Mouse (Mus musculus): ENCODE results near the gene Dusp7. TPM values are rescaled to one million over a fixed set of nuclear protein-coding genes. Genes with fewer than 3 reads are reported as not detected.

The Dusp7 gene
- polyA plus RNA-seq, 1 experiment: 129 TPM

- H3K27ac ChIP-seq (ENCODE audit: insufficient read depth, low read depth, low read length): no peak overlapping the region
These were observed 29.8 kb upstream of the Dusp7 start for GRCm38 (mm10) chr9:106338462-106339172.

GRCm38 (mm10) chr9:106339173-106339558, 29.3 kb upstream of the Dusp7 start:
- TF ChIP-seq POLR2A (IDR thresholded peaks at IDR 0.05; ENCODE audit: borderline replicate concordance, low read depth, low read length) (no peak), CTCF (IDR thresholded peaks at IDR 0.05; ENCODE audit: low read depth, low read length) (no peak)
- peaks cover 32% of the 10 kb centered on the region for H3K4me1 ChIP-seq (ENCODE audit: control insufficient read depth, insufficient read depth, low read length)
- H3K4me3 ChIP-seq (ENCODE audit: insufficient read depth, low read length): no peak overlapping the region
- no peak overlapping the region for H3K27ac ChIP-seq (ENCODE audit: insufficient read depth, low read depth, low read length)

More at GRCm38 (mm10) chr9:106338462-106339172, 29.8 kb upstream of the Dusp7 start:
- no peak for TF ChIP-seq CTCF (IDR thresholded peaks at IDR 0.05; ENCODE audit: low read depth, low read length)
- TF ChIP-seq POLR2A (IDR thresholded peaks at IDR 0.05; ENCODE audit: borderline replicate concordance, low read depth, low read length): no peak
- no peak overlapping the region for H3K4me3 ChIP-seq (ENCODE audit: insufficient read depth, low read length)
- peaks cover 30% of the 10 kb centered on the region for H3K4me1 ChIP-seq (ENCODE audit: control insufficient read depth, insufficient read depth, low read length)

GRCm38 (mm10) chr9:106339730-106340129, 28.7 kb upstream of the Dusp7 start:
- Histone ChIP-seq H3K27ac (ENCODE audit: insufficient read depth, low read depth, low read length) (no peak overlapping the region), H3K4me1 (ENCODE audit: control insufficient read depth, insufficient read depth, low read length) (peaks cover 38% of the 10 kb centered on the region), H3K4me3 (ENCODE audit: insufficient read depth, low read length) (no peak overlapping the region)
- no peak for TF ChIP-seq POLR2A (IDR thresholded peaks at IDR 0.05; ENCODE audit: borderline replicate concordance, low read depth, low read length)
- no peak for TF ChIP-seq CTCF (IDR thresholded peaks at IDR 0.05; ENCODE audit: low read depth, low read length)

GRCm38 (mm10) chr9:106340501-106341312, 27.7 kb upstream of the Dusp7 start:
- TF ChIP-seq POLR2A (IDR thresholded peaks at IDR 0.05; ENCODE audit: borderline replicate concordance, low read depth, low read length) (no peak), CTCF (IDR thresholded peaks at IDR 0.05; ENCODE audit: low read depth, low read length) (no peak)
- H3K4me1 ChIP-seq (ENCODE audit: control insufficient read depth, insufficient read depth, low read length): peaks cover 48% of the 10 kb centered on the region
- no peak overlapping the region for H3K4me3 ChIP-seq (ENCODE audit: insufficient read depth, low read length)
- H3K27ac ChIP-seq (ENCODE audit: insufficient read depth, low read depth, low read length): peak overlapping the region; percentile 42

- TF ChIP-seq CTCF (IDR thresholded peaks at IDR 0.05; ENCODE audit: low read depth, low read length) (no peak), POLR2A (IDR thresholded peaks at IDR 0.05; ENCODE audit: borderline replicate concordance, low read depth, low read length) (no peak)
- peak overlapping the region; percentile 42 for H3K27ac ChIP-seq (ENCODE audit: insufficient read depth, low read depth, low read length)
These were observed 27.1 kb upstream of the Dusp7 start for GRCm38 (mm10) chr9:106341313-106341686.

GRCm38 (mm10) chr9:106342573-106342972, 25.9 kb upstream of the Dusp7 start:
- TF ChIP-seq CTCF (IDR thresholded peaks at IDR 0.05; ENCODE audit: low read depth, low read length) (no peak), POLR2A (IDR thresholded peaks at IDR 0.05; ENCODE audit: borderline replicate concordance, low read depth, low read length) (no peak)
- Histone ChIP-seq H3K4me1 (ENCODE audit: control insufficient read depth, insufficient read depth, low read length) (peaks cover 49% of the 10 kb centered on the region), H3K27ac (ENCODE audit: insufficient read depth, low read depth, low read length) (no peak overlapping the region), H3K4me3 (ENCODE audit: insufficient read depth, low read length) (no peak overlapping the region)

More at GRCm38 (mm10) chr9:106341313-106341686, 27.1 kb upstream of the Dusp7 start:
- peaks cover 51% of the 10 kb centered on the region for H3K4me1 ChIP-seq (ENCODE audit: control insufficient read depth, insufficient read depth, low read length)
- H3K4me3 ChIP-seq (ENCODE audit: insufficient read depth, low read length): no peak overlapping the region

- H3K27ac ChIP-seq (ENCODE audit: insufficient read depth, low read depth, low read length): no peak overlapping the region
- TF ChIP-seq CTCF (IDR thresholded peaks at IDR 0.05; ENCODE audit: low read depth, low read length) (no peak), POLR2A (IDR thresholded peaks at IDR 0.05; ENCODE audit: borderline replicate concordance, low read depth, low read length) (no peak)
- H3K4me1 ChIP-seq (ENCODE audit: control insufficient read depth, insufficient read depth, low read length): peaks cover 44% of the 10 kb centered on the region
- no peak overlapping the region for H3K4me3 ChIP-seq (ENCODE audit: insufficient read depth, low read length)
These were observed 23.3 kb upstream of the Dusp7 start for GRCm38 (mm10) chr9:106345167-106345566.

GRCm38 (mm10) chr9:106345630-106346029, 22.8 kb upstream of the Dusp7 start:
- Histone ChIP-seq H3K4me1 (ENCODE audit: control insufficient read depth, insufficient read depth, low read length) (peaks cover 45% of the 10 kb centered on the region), H3K27ac (ENCODE audit: insufficient read depth, low read depth, low read length) (no peak overlapping the region), H3K4me3 (ENCODE audit: insufficient read depth, low read length) (no peak overlapping the region)
- TF ChIP-seq POLR2A (IDR thresholded peaks at IDR 0.05; ENCODE audit: borderline replicate concordance, low read depth, low read length): no peak
- TF ChIP-seq CTCF (IDR thresholded peaks at IDR 0.05; ENCODE audit: low read depth, low read length): no peak

GRCm38 (mm10) chr9:106348281-106348680, 20.2 kb upstream of the Dusp7 start:
- H3K4me1 ChIP-seq (ENCODE audit: control insufficient read depth, insufficient read depth, low read length): peaks cover 46% of the 10 kb centered on the region
- no peak overlapping the region for H3K4me3 ChIP-seq (ENCODE audit: insufficient read depth, low read length)
- no peak overlapping the region for H3K27ac ChIP-seq (ENCODE audit: insufficient read depth, low read depth, low read length)
- TF ChIP-seq POLR2A (IDR thresholded peaks at IDR 0.05; ENCODE audit: borderline replicate concordance, low read depth, low read length) (no peak), CTCF (IDR thresholded peaks at IDR 0.05; ENCODE audit: low read depth, low read length) (no peak)

GRCm38 (mm10) chr9:106349075-106349474, 19.4 kb upstream of the Dusp7 start:
- TF ChIP-seq CTCF (IDR thresholded peaks at IDR 0.05; ENCODE audit: low read depth, low read length): peak; percentile 29; the same call in 1 of the 2 replicates
- TF ChIP-seq POLR2A (IDR thresholded peaks at IDR 0.05; ENCODE audit: borderline replicate concordance, low read depth, low read length): no peak
- Histone ChIP-seq H3K4me3 (ENCODE audit: insufficient read depth, low read length) (no peak overlapping the region), H3K4me1 (ENCODE audit: control insufficient read depth, insufficient read depth, low read length) (peaks cover 46% of the 10 kb centered on the region), H3K27ac (ENCODE audit: insufficient read depth, low read depth, low read length) (no peak overlapping the region)
